Mouse (Mus musculus): ENCODE measurements around the gene Cpne9.

Gene Cpne9

DNA sequence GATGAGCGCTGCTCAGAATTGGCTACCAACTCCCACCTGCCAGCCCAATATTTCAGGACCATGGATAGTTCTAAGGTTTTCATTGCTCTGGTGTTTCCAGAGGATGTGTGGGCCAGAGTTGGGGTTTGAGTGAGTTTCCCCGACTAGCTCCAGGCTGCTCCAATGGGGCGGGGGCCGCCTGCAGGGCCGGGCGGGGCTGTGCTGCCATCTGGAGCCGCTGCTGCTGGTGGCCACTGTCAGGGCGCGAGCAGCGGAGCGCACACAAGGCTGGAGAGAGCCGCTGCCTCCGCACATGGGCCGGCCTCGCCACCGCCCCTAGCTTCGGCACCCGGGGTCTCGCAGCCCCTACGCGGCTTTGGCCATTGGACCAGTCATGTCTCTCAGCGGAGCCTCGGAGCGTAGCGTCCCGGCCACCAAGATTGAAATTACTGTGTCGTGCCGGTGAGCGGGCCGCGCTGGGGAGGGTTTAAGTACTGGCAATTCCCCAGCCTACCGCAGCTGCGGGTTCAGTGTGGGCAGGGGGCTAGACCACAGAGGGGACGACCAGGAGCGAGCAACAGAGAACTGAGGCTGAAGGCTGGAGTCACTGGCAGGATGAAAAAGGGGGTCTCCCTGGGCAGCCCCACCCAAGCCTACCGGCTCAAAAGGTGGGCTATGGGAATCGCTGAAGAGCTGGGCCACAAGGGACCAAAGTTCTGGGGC, at the start of gene Cpne9:
Gene Cpne9 (plus strand): TSS at position 207 of the 702 bp plus-strand sequence.
- DNase-seq (ENCODE audit: low spot score in 2 of 2), result no peak

DNA sequence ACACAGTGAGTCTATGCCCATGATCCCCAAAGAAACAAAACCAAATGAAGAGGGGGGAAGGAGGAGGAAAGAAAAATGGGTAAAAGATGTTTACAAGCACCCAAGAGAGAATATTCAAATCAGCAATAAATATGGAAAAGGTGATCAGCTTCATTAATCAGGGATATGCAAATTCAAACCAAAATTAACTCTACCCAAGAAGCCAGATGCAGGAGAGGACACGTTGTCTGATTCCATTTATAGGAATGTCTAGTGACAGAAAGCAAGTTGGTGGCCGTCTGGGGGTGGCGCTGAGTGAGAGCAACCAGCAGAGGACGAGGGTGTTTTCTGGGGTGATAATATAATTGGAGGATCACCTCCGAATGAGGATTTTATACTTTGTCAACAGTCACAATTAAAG, 47.0 kb upstream of the Cpne9 start:
- no peak for DNase-seq (ENCODE audit: low spot score in 2 of 2)

DNA sequence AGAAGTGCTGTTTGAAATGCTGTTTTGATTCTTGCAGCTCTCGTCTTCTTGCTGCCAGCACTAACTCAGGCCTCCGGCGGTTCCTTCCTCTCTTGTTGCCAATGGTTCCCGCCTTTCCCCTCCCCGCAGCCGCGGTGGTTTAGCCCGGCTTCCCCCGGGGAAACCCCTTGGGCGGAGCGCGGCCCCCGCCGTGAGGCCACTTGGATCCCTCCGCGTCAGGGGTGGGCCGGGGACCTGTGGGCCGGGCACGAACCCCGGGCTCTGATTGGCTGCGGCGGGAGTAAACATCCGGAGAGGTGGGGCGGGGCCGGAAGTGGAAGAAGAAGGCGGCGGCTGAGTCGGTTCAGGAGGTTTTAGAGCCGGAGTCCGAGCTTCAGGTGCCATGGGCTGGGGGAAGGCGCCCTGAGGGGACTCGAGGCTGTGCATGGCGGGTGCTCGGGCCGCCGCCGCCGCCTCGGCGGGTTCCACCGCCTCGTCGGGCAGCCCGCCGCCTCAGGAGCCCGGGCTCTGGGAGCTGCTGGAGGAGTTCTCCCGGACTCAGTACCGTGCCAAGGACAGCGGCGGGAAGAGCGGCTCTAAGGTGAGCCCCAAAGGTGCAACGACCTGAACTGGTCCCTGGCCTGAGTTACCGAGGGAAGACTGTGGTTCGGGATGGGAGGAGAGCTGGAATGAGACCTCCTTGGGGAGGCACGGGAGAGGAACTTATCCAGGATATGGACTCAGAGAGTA, 44.4 kb upstream of the Cpne9 start, which contains the start of gene Mtmr14:
Gene Mtmr14 (plus strand): TSS at position 302 of the 729 bp plus-strand sequence.
- DNase-seq (ENCODE audit: low spot score in 2 of 2), result peak; percentile 99

DNA sequence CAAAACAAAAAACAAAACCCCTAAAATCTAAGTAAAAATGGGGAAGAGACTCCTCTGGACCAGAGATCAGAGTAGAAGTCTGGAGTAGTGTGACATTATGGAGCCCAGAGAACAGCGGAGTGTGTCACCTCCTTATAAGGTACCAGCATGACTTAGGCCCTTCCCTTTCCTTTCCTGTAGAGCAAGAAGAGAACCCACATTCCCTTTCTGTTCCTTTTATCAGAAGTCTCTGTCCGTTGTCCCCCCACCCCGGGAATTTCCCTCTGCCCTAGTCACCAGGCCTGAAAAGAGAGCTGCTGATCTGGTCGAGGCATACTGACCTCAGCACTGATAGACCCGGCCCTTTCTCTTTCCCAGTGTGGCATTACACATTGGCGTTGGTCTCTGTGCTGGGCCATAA, 43.7 kb upstream of the Cpne9 start:
- no peak for DNase-seq (ENCODE audit: low spot score in 2 of 2)

DNA sequence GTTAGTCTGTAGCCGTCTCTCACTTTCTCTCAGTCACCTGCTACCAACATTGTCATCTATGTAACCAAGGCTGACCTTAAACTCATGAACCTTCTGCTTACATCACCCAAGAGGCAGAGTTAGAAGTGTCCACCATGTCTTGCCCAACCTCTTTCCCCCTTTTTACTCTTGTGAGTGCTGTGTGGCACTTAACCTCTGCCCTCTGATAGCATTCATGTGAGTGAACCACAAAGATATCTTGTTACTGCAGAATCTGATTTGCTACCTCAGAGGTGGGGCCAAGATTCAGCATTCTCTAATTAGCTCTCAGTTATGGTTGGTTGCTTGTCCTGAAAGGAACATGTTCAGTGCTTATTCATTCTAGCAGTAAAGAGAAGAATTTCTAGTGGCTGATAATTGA, 39.4 kb upstream of the Cpne9 start:
- DNase-seq (ENCODE audit: low spot score in 2 of 2), result no peak

DNA sequence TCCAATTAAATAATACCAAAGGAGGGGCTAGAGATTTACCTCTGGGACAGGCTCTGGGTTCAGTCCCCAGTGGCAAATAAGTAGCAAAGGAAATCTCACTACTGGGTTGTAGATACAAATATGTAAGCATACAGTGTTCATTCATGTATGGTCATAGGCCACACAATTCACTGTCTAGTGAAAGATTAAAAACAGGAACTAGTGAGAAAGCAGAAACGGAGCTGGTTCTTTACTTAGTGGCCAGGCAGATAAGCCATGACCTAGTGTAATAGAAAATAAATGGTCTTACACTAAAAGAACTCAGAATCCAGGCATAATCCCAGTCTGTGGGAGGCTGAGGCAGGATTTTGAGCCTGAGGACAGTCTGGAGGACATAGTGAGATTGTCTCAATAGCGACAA, 36.5 kb upstream of the Cpne9 start:
- DNase-seq (ENCODE audit: low spot score in 2 of 2), result no peak

DNA sequence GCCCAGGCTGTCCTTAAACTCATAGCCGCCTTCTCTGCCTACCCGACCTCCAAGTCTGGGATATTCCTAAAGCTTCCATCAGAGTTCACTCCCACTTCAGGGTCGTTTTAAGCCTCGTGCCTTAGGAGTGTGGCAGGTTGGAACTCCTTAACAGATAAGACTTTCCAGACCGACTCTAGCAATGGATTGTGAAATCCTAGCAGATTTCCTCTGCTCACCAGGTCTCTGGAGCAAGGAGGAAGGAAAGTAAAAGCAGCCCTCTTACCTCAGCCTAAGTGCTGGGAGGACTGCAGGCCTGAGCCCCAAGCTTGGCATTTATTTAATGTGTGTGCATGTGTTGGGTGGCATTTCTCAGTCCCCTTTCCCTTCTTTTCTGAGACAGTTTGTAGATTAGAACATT, 31.3 kb upstream of the Cpne9 start:
- no peak for DNase-seq (ENCODE audit: low spot score in 2 of 2)

DNA sequence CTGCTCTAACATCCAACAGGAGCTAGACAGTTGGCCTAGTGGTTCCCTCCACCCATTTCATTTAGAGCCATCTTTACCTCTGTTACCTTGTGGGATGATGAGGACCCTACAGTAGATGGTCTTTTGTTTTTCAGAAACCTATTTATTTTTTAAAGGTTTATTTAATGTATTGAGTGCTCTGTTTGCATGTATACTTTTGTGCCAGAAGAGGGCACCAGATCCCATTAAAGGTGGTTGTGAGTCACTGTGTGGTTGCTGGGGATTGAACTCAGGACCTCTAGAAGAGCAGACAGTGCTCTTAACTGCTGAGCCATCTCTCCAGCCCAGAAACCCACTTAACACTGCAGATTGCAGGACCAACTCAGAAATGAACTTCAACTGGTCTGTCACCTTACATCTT, 30.2 kb upstream of the Cpne9 start:
- no peak for DNase-seq (ENCODE audit: low spot score in 2 of 2)

DNA sequence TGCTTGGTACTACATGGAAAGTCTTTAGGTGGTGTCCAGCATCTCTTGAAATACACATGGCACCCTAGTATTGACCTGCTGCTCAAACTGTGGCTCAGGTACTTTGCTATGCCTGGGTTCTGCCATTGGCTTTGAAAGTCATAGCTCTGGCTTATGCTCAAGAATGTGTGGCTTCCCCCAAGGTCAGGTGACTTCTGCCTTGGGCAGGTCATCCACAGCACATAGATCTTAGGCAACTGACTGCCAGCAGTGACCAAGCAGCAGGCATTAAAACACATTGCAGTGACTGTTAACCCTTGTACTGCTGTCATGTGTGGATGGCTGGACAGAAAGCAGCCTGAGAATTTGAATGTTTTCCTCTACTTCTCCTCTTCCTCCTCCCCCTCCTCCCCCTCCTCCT, 27.2 kb upstream of the Cpne9 start:
- no peak for DNase-seq (ENCODE audit: low spot score in 2 of 2)

DNA sequence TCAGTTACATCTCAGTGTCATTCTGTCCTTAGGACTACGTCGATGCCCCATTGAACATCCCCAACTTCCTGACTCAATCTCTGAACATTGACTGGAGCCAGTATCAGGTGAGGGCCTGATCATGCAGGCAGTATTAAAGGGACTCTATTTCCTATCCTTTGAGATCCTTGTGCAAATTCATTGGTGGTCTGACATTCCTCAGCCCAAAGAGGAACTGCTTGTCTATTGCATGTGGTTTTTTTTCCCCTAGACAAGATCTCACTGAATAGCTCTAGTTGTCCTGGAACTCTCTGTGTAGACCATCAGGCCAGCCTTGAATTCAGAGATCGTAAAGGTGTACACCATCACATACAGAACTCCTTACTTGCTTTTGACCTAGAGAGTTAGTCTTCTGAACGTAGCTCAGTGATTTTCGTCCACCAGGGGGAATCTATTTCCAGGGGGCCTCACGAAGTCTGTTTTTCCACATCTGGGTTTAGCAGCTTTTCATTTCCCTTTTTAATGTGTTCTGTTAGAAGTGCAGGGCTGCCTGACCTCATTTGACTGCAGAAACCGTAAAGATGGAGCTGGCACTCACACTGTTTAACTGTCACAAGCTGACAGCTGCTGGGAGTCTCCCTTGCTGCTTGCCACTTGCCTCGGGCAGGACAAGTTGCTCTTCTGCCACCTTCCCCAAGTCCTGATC, 20.8 kb upstream of the Cpne9 start:
- no peak for DNase-seq (ENCODE audit: low spot score in 2 of 2)

DNA sequence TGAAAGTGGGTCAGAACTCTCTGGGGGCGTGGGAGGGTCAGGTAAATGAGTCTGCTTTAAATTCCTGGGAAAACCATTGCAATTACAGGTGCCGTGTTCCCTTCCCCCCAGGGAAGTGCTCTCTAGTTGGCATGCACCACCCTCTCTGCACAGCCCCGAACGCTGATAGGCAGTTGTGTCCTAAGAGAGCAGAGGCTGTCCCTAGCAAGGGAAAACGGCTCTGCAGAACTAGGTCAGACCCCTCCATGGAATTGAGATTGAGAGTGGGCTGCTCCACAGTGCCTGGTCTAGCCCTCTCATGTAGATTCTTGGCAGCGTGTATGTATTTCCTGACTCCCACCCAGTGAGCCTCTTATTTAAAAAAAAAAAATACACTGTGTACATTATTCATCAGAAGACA, 18.6 kb upstream of the Cpne9 start:
- DNase-seq (ENCODE audit: low spot score in 2 of 2), result no peak

DNA sequence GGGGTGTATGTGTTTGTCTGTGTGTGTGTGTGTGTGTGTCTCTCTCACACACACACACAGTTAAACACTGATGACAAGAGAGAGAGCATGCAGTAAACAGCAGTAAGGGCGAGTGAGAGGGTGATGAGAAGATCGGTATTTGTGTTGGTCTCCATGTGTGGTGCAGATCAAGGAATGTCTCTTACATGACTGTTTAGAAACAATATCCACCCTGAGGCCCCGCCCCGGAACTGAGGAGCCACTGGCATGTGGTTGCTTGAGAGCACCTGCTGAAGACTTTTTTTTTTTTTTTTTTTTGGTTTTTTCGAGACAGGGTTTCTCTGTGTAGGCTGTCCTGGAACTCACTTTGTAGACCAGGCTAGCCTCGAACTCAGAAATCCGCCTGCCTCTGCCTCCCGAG, 17.7 kb upstream of the Cpne9 start:
- DNase-seq (ENCODE audit: low spot score in 2 of 2), result no peak

DNA sequence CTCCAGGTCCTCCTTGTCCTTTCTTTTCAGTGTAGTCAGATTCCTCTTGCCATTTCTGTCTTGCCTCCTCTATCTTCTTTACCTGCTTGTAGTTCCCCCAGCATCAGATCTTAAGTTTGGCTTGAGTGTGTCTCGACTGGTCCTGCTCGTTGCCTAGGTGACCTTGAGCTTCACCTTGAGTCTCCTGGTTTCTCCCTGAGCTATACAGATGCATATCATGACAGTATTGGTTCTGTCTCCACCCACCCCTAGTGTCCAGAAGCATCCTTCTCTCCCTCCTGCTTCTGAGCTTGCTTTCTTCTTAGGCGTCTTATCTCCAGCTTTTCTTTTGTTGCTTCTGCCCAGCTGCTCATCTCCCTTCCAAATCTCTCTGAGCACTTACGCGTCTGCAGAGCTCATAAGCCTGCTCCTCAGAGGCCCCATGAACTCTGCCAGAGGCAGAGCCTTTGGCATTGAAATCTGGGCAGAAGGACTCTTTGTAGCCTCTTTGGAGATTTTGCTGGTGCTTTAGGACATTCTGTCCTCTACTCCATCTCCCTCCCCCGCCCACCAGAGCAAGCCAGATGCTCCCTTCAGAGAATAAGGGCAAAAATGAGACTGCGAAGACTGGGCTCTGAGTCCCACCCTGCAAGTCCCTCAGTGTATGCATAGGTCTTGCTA, 15.0 kb upstream of the Cpne9 start:
- no peak for DNase-seq (ENCODE audit: low spot score in 2 of 2)

DNA sequence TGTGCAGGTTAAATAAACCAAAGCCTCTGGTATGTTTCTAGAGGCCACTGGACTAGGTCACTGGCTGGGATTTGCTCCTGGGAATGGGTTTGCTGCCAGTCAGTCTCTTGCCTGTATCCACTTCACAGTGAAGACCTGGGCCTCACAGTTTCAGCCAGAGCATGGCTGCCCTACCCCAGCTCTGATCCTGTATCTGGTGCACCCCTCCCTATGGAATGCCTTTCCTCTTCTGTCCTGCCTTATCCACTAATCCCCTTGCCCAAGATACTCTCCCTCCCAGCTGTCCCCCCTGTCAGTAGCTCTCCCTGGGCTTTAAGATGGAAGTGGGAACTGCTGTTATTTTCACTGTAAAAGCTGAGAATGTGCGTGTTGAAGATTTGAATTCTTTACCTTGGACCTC, 14.1 kb upstream of the Cpne9 start:
- DNase-seq (ENCODE audit: low spot score in 2 of 2), result no peak

DNA sequence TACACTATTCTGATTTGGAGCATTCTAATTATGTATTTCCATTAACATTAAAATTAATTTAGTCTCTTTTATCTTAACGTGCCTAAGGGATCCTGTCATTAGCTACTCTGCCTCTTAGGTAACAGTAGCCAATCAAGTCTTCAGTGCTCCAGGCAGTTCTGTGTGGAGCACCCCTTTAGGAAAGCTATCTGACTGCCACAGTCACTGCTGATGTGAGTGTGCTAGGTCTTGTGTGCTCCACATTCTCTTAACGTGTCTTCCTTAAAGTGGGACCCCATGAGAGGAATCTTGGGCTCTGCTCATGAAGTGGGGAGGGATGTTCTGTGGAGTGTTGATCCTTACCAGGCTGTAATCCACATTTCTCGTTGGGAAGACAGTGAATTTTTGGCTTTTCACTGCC, 9.7 kb upstream of the Cpne9 start:
- DNase-seq (ENCODE audit: low spot score in 2 of 2), result no peak

DNA sequence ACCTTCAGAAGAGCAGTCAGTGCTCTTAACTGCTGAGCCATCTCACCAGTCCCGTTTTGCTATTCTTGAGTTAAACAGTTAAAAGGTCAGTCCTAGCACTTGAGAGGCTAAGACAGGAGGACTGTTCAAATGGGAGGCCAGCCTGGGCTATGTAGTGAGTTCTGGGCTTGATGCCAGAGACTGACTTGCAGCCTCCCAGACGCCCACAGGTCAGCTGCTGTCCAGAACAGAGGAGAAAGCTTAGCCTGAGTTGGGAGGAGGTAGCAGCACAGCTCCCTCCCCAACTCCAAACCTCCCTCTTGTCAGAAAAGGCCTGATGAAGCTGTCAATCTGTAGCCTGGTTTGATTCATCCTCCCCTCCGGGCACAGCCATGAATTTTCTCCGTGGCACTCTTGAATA, 5.3 kb upstream of the Cpne9 start:
- no peak for DNase-seq (ENCODE audit: low spot score in 2 of 2)

DNA sequence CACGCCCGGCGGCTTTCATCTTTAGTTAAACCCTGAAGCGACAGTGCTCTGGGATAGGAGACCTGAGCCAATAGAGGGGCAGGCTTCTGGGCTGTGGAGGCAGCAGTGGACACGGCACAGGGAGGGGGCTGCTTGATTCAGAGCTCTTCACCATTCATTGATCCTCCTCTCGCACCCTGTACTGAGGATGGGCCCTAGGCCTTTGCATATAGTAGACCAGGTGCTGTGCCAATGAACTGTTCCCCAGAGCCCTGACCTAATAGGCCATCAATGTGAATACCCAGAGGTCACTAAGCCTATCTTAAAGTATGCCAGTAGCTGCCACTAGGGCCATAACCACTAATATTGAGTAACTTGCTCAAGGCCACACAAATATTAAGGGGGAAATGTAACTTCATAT, 431 bp upstream of the Cpne9 start:
- DNase-seq (ENCODE audit: low spot score in 2 of 2), result no peak

DNA sequence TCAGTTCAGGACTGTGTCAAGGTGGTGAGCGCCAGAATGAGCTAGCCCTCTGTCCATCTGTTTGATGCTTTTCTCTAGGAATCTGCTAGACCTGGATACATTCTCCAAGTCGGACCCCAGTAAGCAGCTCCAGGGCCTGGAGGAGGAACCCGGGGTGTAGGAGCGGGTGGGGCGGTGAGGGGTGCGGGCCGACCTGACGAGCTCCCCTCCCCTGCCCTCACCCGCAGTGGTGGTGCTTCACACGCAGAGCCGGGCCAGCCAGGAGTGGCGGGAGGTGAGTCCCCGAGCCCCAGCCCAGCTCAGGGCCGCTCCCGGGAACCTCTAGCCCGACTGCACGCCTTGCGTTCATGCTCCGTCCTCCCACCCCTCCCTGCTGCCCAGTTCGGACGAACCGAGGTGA, 862 bp downstream of the Cpne9 start:
- no peak for DNase-seq (ENCODE audit: low spot score in 2 of 2)

DNA sequence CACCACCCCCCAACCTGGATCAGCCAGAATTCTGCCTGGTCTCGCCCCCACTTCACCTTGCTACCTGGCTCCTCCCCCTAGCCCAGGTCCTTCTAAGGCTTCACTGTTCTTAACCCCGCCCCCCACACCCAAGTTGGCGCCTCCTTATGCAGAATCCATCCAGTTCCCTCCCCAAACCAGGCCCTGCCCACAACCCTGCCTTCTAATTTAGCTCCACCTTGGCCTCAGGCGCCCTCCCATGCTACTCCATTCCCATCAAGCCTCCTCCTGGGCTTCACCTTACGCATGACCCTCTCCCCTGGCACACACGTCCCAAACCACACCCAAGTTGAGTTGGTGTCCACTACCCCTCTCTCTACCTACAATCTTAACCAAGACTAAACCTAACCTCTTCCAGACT, 1.4 kb downstream of the Cpne9 start:
- DNase-seq (ENCODE audit: low spot score in 2 of 2), result no peak

DNA sequence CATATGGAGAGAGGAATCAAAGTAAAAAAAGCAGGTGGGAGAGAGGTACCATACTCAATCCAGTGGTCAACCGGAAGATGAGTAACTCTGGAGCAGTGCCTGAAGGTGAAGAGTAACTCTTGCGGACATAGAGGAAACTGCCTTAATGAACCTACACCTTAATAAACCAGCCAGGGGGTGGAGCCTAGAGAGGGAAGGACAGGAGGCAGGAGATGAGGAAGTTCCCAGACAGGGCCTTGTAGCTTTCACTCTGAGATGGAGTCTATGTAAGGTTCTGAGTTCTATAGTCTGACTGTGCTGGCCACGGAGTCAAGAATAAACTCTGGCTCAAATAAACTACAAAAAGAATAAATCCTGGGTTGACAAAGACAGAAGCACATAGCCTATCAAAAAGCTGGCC, 2.8 kb downstream of the Cpne9 start:
- no peak for DNase-seq (ENCODE audit: low spot score in 2 of 2)

DNA sequence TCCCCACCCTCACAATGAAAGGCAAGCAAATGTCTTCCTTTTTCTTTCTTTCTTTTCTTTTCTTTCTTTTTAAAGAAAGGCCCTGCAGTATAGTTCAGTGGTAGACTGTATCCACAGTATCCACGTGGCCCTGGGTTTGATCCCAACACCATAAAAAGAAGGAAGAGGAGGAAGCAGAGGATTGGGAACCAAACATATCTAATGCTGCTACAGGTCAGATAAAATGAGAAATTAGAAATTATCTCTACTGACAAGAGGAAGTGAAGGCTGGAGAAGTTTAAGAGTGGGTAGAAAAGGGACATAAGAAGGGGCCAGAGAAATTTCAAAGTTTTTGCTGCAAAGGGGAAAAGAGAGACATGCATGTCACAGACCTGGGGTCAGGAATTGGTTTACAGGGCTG, 4.2 kb downstream of the Cpne9 start:
- DNase-seq (ENCODE audit: low spot score in 2 of 2), result no peak

DNA sequence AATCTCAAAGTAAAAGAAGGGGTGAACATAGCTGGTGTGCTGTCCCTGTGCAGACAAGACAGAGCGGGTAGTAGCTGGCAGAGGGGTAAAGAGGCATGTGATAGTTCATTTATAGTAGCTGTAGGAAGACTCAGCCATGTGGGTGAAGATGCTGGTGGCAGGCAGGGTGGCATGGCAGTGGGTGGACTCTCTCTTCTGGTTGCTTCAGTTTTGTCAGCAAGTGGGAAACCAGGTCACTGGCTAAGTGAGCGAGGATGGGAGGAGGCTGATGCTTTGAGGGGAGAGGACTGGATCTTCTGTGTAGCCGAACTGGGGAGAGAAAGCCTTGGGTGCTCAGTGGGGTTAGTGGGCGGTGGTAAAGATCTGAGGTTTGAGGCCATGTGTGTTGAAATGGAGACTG, 5.1 kb downstream of the Cpne9 start:
- DNase-seq (ENCODE audit: low spot score in 2 of 2), result no peak

DNA sequence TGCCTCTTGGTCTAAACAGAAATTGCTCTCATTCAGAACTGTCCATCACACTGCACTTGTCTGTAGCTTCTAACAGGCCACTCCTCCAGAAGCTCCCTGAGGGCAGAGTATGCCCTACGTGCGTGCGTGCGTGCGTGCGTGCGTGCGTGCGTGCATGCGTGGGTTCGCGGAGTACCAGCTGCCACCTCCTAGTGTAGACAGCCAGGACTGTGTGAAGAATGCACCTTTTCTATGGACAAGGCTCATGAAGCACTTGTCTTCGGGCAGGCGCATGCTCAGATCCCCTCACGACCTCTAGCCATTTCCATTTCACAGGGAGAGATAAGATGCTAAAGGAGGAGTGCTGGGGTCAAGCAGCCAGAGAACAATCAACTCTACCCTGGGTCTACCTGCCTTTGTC, 7.2 kb downstream of the Cpne9 start:
- DNase-seq (ENCODE audit: low spot score in 2 of 2), result no peak

All from spleen, postnatal 14 days (tissue).